Mouse (Mus musculus): ENCODE measurements at regions not wholly inside any gene's neighbourhood (a gene's known extent, or its start where the extent isn't known, plus 50 kb on each side); places are given as distances from the start of the nearest gene placed in this dataset.

- Histone ChIP-seq H3K4me2 (replicated peaks) (no peak overlapping the region), H3K27ac (no peak overlapping the region), H3K9ac (no peak overlapping the region), H3K36me3 (no peaks in the 10 kb centered on the region), H3K27me3 (no peaks in the 10 kb centered on the region), H3K9me3 (replicated peaks) (no peaks in the 10 kb centered on the region), H3K4me3 (no peak overlapping the region), H3K4me1 (no peaks in the 10 kb centered on the region)
- WGBS = 88% methylated on average over 23 of the region's 23 CpGs
- no peak for ATAC-seq (ENCODE audit: low FRiP score)
These were observed 80.4 kb upstream of the Cpm start for GRCm38 (mm10) chr10:117548775-117549505.

- H3K4me3 ChIP-seq = no peak overlapping the region
- ATAC-seq (ENCODE audit: low FRiP score) = no peak
- no peaks in the 10 kb centered on the region for H3K9me3 ChIP-seq (replicated peaks)
- WGBS = 89% methylated on average over 4 of the region's 4 CpGs
- H3K27ac ChIP-seq = no peak overlapping the region
- no peaks in the 10 kb centered on the region for H3K36me3 ChIP-seq
- no peak overlapping the region for H3K9ac ChIP-seq
- no peaks in the 10 kb centered on the region for H3K4me1 ChIP-seq
- H3K27me3 ChIP-seq = no peaks in the 10 kb centered on the region
- H3K4me2 ChIP-seq (replicated peaks) = no peak overlapping the region
These were observed 81.0 kb upstream of the Cpm start for GRCm38 (mm10) chr10:117548262-117548661.

- Histone ChIP-seq H3K4me3 (no peak overlapping the region), H3K4me1 (no peaks in the 10 kb centered on the region), H3K9ac (no peak overlapping the region), H3K9me3 (replicated peaks) (no peaks in the 10 kb centered on the region), H3K27me3 (no peaks in the 10 kb centered on the region), H3K27ac (no peak overlapping the region), H3K36me3 (no peaks in the 10 kb centered on the region), H3K4me2 (replicated peaks) (no peak overlapping the region)
- no peak for ATAC-seq (ENCODE audit: low FRiP score)
- 78% methylated on average over 6 of the region's 6 CpGs for WGBS
These were observed 82.0 kb upstream of the Cpm start for GRCm38 (mm10) chr10:117547275-117547674.

- H3K36me3 ChIP-seq = no peaks in the 10 kb centered on the region
- H3K27ac ChIP-seq = no peak overlapping the region
- no peaks in the 10 kb centered on the region for H3K9me3 ChIP-seq (replicated peaks)
- no peak overlapping the region for H3K4me3 ChIP-seq
- no peak overlapping the region for H3K9ac ChIP-seq
- 92% methylated on average over 5 of the region's 5 CpGs for WGBS
- no peak overlapping the region for H3K4me2 ChIP-seq (replicated peaks)
- no peak for ATAC-seq (ENCODE audit: low FRiP score)
- no peaks in the 10 kb centered on the region for H3K4me1 ChIP-seq
- H3K27me3 ChIP-seq = no peaks in the 10 kb centered on the region
These were observed 83.3 kb upstream of the Cpm start for GRCm38 (mm10) chr10:117545842-117546631.

- Histone ChIP-seq H3K4me1 (no peaks in the 10 kb centered on the region), H3K9me3 (replicated peaks) (no peaks in the 10 kb centered on the region), H3K36me3 (no peaks in the 10 kb centered on the region), H3K4me3 (no peak overlapping the region), H3K27me3 (no peaks in the 10 kb centered on the region), H3K4me2 (replicated peaks) (0 out of 2 replicates have a peak overlapping the region, but pooled peaks have one; percentile 17), H3K9ac (no peak overlapping the region), H3K27ac (no peak overlapping the region)
- WGBS = 43% methylated on average over 15 of the region's 15 CpGs
- ATAC-seq (ENCODE audit: low FRiP score) = no peak
These were observed 84.4 kb upstream of the Cpm start for GRCm38 (mm10) chr10:117544680-117545546.

- WGBS = 83% methylated on average over 13 of the region's 13 CpGs
- Histone ChIP-seq H3K9ac (no peak overlapping the region), H3K27me3 (no peaks in the 10 kb centered on the region), H3K4me2 (replicated peaks) (0 out of 2 replicates have a peak overlapping the region, but pooled peaks have one; percentile 17), H3K4me3 (no peak overlapping the region), H3K4me1 (no peaks in the 10 kb centered on the region), H3K27ac (no peak overlapping the region), H3K36me3 (no peaks in the 10 kb centered on the region), H3K9me3 (replicated peaks) (no peaks in the 10 kb centered on the region)
- ATAC-seq (ENCODE audit: low FRiP score) = no peak
These were observed 85.2 kb upstream of the Cpm start for GRCm38 (mm10) chr10:117543995-117544679.

GRCm38 (mm10) chr10:117543696-117543950 lies 85.7 kb upstream of the Cpm start:
- Histone ChIP-seq H3K9me3 (replicated peaks) (no peaks in the 10 kb centered on the region), H3K4me2 (replicated peaks) (no peak overlapping the region), H3K27me3 (no peaks in the 10 kb centered on the region), H3K9ac (no peak overlapping the region), H3K4me3 (no peak overlapping the region), H3K4me1 (no peaks in the 10 kb centered on the region), H3K36me3 (no peaks in the 10 kb centered on the region), H3K27ac (no peak overlapping the region)
- no peak for ATAC-seq (ENCODE audit: low FRiP score)
- 94% methylated on average over 6 of the region's 6 CpGs for WGBS

- Histone ChIP-seq H3K4me2 (replicated peaks) (no peak overlapping the region), H3K27ac (no peak overlapping the region), H3K9me3 (replicated peaks) (no peaks in the 10 kb centered on the region), H3K27me3 (no peaks in the 10 kb centered on the region), H3K4me3 (no peak overlapping the region), H3K36me3 (no peaks in the 10 kb centered on the region), H3K4me1 (no peaks in the 10 kb centered on the region), H3K9ac (no peak overlapping the region)
- no peak for ATAC-seq (ENCODE audit: low FRiP score)
- WGBS = 80% methylated on average over 5 of the region's 5 CpGs
These were observed 86.2 kb upstream of the Cpm start for GRCm38 (mm10) chr10:117542886-117543695.

GRCm38 (mm10) chr10:117542351-117542750 lies 86.9 kb upstream of the Cpm start:
- Histone ChIP-seq H3K4me1 (no peaks in the 10 kb centered on the region), H3K9ac (no peak overlapping the region), H3K27ac (no peak overlapping the region), H3K4me3 (no peak overlapping the region), H3K9me3 (replicated peaks) (no peaks in the 10 kb centered on the region), H3K36me3 (no peaks in the 10 kb centered on the region), H3K27me3 (no peaks in the 10 kb centered on the region), H3K4me2 (replicated peaks) (no peak overlapping the region)
- 85% methylated on average over 5 of the region's 5 CpGs for WGBS
- ATAC-seq (ENCODE audit: low FRiP score) = no peak

- no peaks in the 10 kb centered on the region for H3K9me3 ChIP-seq (replicated peaks)
- 73% methylated on average over 2 of the region's 2 CpGs for WGBS
- no peaks in the 10 kb centered on the region for H3K4me1 ChIP-seq
- no peak overlapping the region for H3K9ac ChIP-seq
- ATAC-seq (ENCODE audit: low FRiP score) = no peak
- no peak overlapping the region for H3K27ac ChIP-seq
- no peak overlapping the region for H3K4me2 ChIP-seq (replicated peaks)
- no peaks in the 10 kb centered on the region for H3K36me3 ChIP-seq
- H3K27me3 ChIP-seq = no peaks in the 10 kb centered on the region
- no peak overlapping the region for H3K4me3 ChIP-seq
These were observed 87.8 kb upstream of the Cpm start for GRCm38 (mm10) chr10:117541487-117541886.

GRCm38 (mm10) chr10:117540747-117541398 lies 88.4 kb upstream of the Cpm start:
- WGBS = 92% methylated on average over 2 of the region's 2 CpGs
- no peaks in the 10 kb centered on the region for H3K4me1 ChIP-seq
- no peaks in the 10 kb centered on the region for H3K36me3 ChIP-seq
- H3K27ac ChIP-seq = no peak overlapping the region
- H3K4me3 ChIP-seq = no peak overlapping the region
- H3K4me2 ChIP-seq (replicated peaks) = no peak overlapping the region
- no peaks in the 10 kb centered on the region for H3K9me3 ChIP-seq (replicated peaks)
- no peak for ATAC-seq (ENCODE audit: low FRiP score)
- no peaks in the 10 kb centered on the region for H3K27me3 ChIP-seq
- H3K9ac ChIP-seq = no peak overlapping the region

All from hindbrain, embryonic 12.5 days (tissue).